Mouse (Mus musculus) neural tube, embryonic 11.5 days (tissue): ENCODE measurements around the gene Rnf5. TPM values are rescaled to one million over a fixed set of nuclear protein-coding genes. Genes with fewer than 3 reads are reported as not detected.

Experiments used
- ATAC-seq: fragments of 200-750 bp; cut with Nextera tagmentation; 2 replicates; pipeline ENCODE4 v1.8.0; 2017; ENCODE audit warnings: moderate number of reproducible peaks, mild to moderate bottlenecking, moderate TSS enrichment, moderate library complexity; ENCODE audit not compliant: insufficient read depth, low FRiP score, low TSS enrichment
- DNase-seq: peaks from one replicate; pipeline ENCODE4 v3.0.0-alpha.2; 2015; ENCODE audit warnings: low spot score
- H3K27ac ChIP-seq: fragments of 300-500 bp; sonication (generic); 2 replicates; pipeline ENCODE4 v1.5.1; 2014; ENCODE audit warnings: low read depth, mild to moderate bottlenecking, low read length
- H3K27me3 ChIP-seq: fragments of 300-500 bp; sonication (generic); 2 replicates; pipeline ENCODE4 v1.6.1; 2014; ENCODE audit warnings: mild to moderate bottlenecking, low read length, mixed read lengths; ENCODE audit not compliant: control insufficient read depth, insufficient read depth
- H3K36me3 ChIP-seq: fragments of 300-500 bp; sonication (generic); 2 replicates; pipeline ENCODE4 v1.6.1; 2014; ENCODE audit warnings: mild to moderate bottlenecking, low read length, moderate library complexity, mixed read lengths; ENCODE audit not compliant: control insufficient read depth, insufficient read depth
- H3K4me1 ChIP-seq: fragments of 300-500 bp; sonication (generic); 2 replicates; pipeline ENCODE4 v1.6.1; 2014; ENCODE audit warnings: low read length, mixed read lengths; ENCODE audit not compliant: control insufficient read depth, insufficient read depth
- H3K4me2 ChIP-seq: fragments of 300-500 bp; sonication (generic); 2 replicates; pipeline ENCODE4 v1.6.1; 2014; ENCODE audit warnings: low read depth, mild to moderate bottlenecking, moderate library complexity
- H3K4me3 ChIP-seq: fragments of 300-500 bp; sonication (generic); 2 replicates; pipeline ENCODE4 v1.5.1; 2014; ENCODE audit warnings: low read depth, low read length
- H3K9ac ChIP-seq: fragments of 300-500 bp; sonication (generic); 2 replicates; pipeline ENCODE4 v1.6.1; 2014; ENCODE audit warnings: mild to moderate bottlenecking, low read length
- H3K9me3 ChIP-seq: fragments of 300-500 bp; sonication (generic); 2 replicates; pipeline ENCODE4 v1.6.1; 2016; ENCODE audit warnings: low read length; ENCODE audit not compliant: control insufficient read depth
- WGBS: fragments of 180-500 bp; shearing (Covaris S2); extraction: QIAGEN DNeasy Blood & Tissue Kit; methylation state at CpG from one replicate; pipeline ENCODE4 v1.1.7; 2014; 5-methylcytosine and 5-hydroxymethylcytosine counted together
- polyA plus RNA-seq: library from polyadenylated mRNA; unstranded; fragments of >200 nt; fragmentation: Nextera tagmentation; extraction: Ambion mirVana; gene quantifications from 2 replicates; pipeline ENCODE4 v1.2.1, GENCODE M21; 2014

Gene Rnf5
- polyA plus RNA-seq, 1 experiment from 2014 or later = 187 TPM

DNA sequence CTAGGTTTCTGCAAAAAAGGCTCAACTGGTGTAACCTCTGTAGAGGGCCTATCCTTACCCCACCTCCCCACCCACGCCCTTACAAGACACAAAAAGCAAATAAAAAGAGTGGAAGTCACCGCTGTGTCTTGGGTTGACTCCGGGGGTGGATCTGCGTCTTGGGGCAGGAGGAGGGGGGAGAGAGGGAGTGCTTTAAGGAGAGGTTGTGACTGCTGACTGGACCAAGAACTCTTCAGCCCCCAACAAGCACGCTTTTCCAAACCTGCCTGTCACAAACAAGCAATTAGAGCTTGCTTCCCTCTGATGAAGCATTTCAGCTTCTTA, 25.1 kb upstream of the Rnf5 start:
- no peak overlapping the region for H3K4me3 ChIP-seq
- DNase-seq (no peak), ATAC-seq (no peak)
- H3K4me2 ChIP-seq = peak overlapping the region; percentile 92; the same call in 1 of the 2 replicates
- H3K9me3 ChIP-seq = no peaks in the 10 kb centered on the region
- H3K9ac ChIP-seq = no peak overlapping the region
- 27% methylated on average over 5 of the region's 5 CpGs for WGBS
- H3K27me3 ChIP-seq = peaks cover 38% of the 10 kb centered on the region
- H3K27ac ChIP-seq = no peak overlapping the region
- no peaks in the 10 kb centered on the region for H3K36me3 ChIP-seq
- peaks cover 19% of the 10 kb centered on the region for H3K4me1 ChIP-seq

DNA sequence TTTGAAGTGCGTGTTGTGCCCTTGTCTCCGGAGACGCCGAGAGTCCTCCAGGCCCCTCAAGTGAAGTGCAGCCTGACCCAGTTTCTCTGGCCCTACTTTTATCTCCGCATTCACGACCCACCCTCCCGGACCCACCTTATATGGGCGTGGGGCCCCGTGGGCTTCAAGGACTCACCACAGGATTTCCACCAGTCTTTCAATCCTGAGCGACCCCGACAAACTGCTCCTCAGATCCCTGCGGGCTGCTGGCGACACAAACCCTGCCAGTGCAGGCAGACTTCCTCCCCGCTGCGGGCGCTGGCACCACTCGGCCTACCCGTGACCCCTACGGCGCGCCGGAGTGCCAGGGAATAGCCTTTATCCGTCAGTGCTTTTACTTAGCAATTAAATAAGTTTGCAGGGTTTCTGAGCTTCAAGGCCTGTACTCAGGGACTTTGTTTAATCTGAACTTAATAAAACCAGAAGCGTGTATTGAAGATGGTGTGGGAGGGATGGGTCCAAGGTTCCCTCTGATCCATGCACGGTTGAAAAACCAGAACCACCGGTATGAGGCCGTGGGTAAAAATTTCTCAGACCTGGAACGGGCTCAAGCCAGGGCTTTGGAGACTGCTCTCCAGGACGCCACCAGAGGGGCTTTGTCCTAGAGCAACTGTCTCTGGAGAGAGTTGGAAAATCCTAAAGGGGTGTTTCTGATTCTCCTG, 24.6 kb upstream of the Rnf5 start, which contains the start of gene Ppt2:
Gene Ppt2, minus strand, starts transcription at position 568 of the 701 bp plus-strand sequence.
- Histone ChIP-seq H3K4me3 (peak within 1 kb of the TSS; percentile 78), H3K27ac (peak within 1 kb of the TSS; percentile 70), H3K27me3 (peaks cover 33% of the 10 kb centered on the region), H3K9me3 (no peaks in the 10 kb centered on the region), H3K4me2 (peak within 1 kb of the TSS; percentile 92), H3K4me1 (peaks cover 19% of the 10 kb centered on the region), H3K36me3 (no peaks in the 10 kb centered on the region), H3K9ac (peak within 1 kb of the TSS; percentile 79)
- DNase-seq (peak; percentile 53), ATAC-seq (0 out of 2 replicates have a peak, but pooled peaks have one; percentile 11)
- WGBS = 9% methylated on average over 29 of the region's 29 CpGs

DNA sequence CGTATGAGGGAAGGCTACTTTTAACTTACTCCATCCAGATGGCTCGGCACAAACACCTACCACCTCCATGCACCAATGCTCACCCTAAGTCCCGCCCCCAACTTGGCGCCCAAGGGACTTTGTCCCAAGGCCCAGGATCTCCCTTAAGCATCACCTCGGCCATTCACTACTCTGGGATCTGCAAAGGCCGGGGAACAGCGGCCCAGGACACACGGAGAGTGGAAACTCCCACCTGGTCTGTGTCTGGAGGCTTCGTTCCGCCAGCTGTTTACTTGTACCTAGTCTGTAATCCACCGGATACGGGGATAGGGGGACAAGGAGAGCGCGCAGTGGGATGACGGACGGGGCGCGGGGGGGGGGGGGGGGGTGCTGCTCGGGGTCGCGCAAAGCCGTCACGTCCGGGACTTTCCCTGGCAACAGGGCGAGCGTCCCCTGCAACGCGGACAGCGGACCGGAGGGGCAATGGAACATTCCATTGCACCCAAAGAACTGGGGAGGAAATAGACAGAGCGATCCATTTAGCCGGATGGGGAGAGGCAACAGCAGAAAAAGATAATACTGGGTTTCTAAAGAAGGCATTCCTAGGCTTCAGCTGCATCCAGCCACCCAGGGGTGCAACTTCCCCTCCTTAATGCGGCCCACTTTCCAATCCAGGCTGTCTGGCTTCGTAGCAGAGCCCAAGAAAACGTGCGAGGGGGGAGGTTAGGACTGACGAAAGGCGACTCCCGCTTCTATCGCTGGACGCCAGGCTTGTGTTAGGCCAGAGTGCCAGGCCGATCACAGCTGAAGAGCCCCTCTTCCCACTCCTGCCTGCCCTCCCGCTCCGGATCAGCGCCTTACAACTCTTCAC, 23.8 kb upstream of the Rnf5 start:
- peak overlapping the region; percentile 78 for H3K4me3 ChIP-seq
- H3K9me3 ChIP-seq = no peaks in the 10 kb centered on the region
- ATAC-seq (peak; percentile 73), DNase-seq (peak; percentile 90)
- H3K27ac ChIP-seq = peak overlapping the region; percentile 70
- no peaks in the 10 kb centered on the region for H3K36me3 ChIP-seq
- peak overlapping the region; percentile 79 for H3K9ac ChIP-seq
- H3K4me1 ChIP-seq = peaks cover 19% of the 10 kb centered on the region
- H3K4me2 ChIP-seq = peak overlapping the region; percentile 92
- peaks cover 27% of the 10 kb centered on the region for H3K27me3 ChIP-seq
- 0% methylated on average over 33 of the region's 45 CpGs for WGBS

DNA sequence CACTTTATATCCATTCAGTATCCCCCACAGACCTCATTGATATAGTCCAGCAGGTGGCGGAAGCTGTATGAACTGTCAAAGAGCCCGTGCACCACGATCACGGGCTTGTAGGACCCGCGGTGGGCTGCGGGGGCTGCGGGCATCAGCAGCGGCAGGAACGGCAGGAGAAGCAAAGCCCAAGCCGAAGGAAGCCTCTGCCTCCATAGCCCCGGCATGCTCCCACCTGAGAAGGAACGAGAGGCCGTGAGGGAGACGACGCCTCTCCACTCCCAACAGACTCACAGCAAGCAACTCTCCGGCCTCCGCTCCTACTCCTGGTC, 23.2 kb upstream of the Rnf5 start:
- Histone ChIP-seq H3K36me3 (no peaks in the 10 kb centered on the region), H3K27me3 (peaks cover 21% of the 10 kb centered on the region), H3K4me2 (peak overlapping the region; percentile 92), H3K4me3 (peak overlapping the region; percentile 78), H3K27ac (0 out of 2 replicates have a peak overlapping the region, but pooled peaks have one; percentile 44), H3K9ac (peak overlapping the region; percentile 79), H3K4me1 (peaks cover 18% of the 10 kb centered on the region), H3K9me3 (no peaks in the 10 kb centered on the region)
- ATAC-seq (no peak; the same call in none of the 2 replicates), DNase-seq (peak; percentile 67)
- 0% methylated on average over 18 of the region's 18 CpGs for WGBS

DNA sequence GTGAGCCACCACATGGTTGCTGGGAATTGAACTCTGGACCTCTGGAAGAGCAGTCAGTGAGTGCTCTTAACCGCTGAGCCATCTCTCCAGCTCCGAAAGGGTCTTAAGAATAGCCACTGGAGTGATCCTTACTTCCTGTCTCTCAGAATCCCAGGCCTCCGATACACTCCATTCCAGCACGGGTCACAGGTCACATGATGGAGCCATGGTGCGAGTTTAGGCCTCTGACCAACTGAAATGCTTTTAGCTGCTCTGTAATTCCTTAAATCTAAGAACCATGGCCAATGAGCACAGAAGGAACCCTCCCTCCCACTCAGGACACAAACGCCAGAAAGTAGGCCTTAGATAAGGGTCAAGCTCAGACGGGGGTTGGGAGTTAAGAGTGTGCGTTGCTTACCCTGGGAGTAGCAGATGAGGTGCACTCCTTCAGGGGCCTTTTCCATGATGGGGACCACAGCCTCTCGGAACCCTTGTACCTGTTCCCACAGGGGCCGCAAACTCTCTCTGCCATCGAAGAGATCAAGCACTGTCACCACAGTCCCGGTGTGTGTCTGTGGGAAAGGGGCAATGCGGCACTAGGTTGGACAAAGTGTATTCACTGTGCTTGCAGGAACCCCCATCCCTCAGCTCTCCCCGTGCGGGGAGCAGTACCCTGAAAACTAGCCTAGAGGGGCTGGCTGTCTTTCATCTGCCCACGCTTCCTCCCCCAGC, 22.7 kb upstream of the Rnf5 start:
- peaks cover 15% of the 10 kb centered on the region for H3K4me1 ChIP-seq

DNA sequence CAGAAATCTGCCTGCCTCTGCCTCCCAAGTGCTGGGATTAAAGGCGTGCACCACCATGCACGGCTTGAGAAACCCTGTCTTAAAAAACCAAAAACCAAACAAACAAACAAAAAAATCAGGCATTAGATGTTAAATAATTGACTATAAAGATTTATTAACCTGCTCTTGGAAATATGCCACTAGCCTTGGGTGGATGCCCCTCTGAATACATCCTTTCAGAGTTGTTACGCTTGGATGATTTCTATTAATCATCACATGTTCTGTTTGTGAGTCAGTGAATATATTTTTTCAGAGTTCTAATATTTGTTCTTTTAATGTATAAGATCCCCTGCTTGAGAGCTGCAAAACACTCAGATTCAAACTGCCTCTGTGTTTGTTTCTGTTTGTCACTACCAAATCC, 21.5 kb upstream of the Rnf5 start:
- no peak for DNase-seq
- Histone ChIP-seq H3K4me1 (peaks cover 15% of the 10 kb centered on the region), H3K9me3 (no peaks in the 10 kb centered on the region), H3K36me3 (no peaks in the 10 kb centered on the region), H3K4me2 (no peak overlapping the region), H3K4me3 (no peak overlapping the region), H3K27me3 (peaks cover 4% of the 10 kb centered on the region), H3K27ac (no peak overlapping the region), H3K9ac (no peak overlapping the region)
- 92% methylated on average over 3 of the region's 3 CpGs for WGBS
- no peak for ATAC-seq

More for the DNA sequence above, 22.7 kb upstream of the Rnf5 start:
- Histone ChIP-seq H3K9ac (peak overlapping the region; percentile 79), H3K9me3 (no peaks in the 10 kb centered on the region), H3K27ac (no peak overlapping the region), H3K4me2 (peak overlapping the region; percentile 92), H3K36me3 (no peaks in the 10 kb centered on the region), H3K4me3 (peak overlapping the region; percentile 78), H3K27me3 (peaks cover 16% of the 10 kb centered on the region)
- ATAC-seq = 0 out of 2 replicates have a peak, but pooled peaks have one; percentile 1
- 55% methylated on average over 16 of the region's 16 CpGs for WGBS
- DNase-seq = no peak

DNA sequence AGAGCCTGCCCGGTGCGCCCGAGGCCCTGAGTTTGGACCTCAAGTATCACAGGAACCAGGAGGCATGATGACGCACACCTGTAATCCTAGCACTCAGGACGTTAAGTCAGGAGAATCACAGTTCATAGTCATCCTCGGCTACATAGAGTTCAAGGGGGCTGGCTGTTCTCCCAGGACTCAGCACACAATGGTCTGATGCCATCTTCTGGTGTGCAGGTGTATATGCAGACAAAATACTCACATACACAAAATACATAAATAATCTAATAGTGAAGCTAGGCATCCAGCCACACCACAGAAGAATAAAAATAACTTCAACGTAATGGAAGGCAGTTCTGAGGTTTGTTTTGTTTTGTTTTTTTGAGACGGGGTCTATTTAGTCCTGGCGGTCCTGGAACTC, 19.7 kb upstream of the Rnf5 start:
- ATAC-seq (no peak), DNase-seq (no peak)
- Histone ChIP-seq H3K27ac (no peak overlapping the region), H3K4me3 (no peak overlapping the region), H3K4me1 (0 out of 2 replicates have a peak, but pooled peaks cover 5% of the 10 kb centered on the region), H3K9me3 (no peaks in the 10 kb centered on the region), H3K9ac (no peak overlapping the region), H3K36me3 (no peaks in the 10 kb centered on the region), H3K4me2 (no peak overlapping the region), H3K27me3 (no peaks in the 10 kb centered on the region)
- 91% methylated on average over 9 of the region's 9 CpGs for WGBS

DNA sequence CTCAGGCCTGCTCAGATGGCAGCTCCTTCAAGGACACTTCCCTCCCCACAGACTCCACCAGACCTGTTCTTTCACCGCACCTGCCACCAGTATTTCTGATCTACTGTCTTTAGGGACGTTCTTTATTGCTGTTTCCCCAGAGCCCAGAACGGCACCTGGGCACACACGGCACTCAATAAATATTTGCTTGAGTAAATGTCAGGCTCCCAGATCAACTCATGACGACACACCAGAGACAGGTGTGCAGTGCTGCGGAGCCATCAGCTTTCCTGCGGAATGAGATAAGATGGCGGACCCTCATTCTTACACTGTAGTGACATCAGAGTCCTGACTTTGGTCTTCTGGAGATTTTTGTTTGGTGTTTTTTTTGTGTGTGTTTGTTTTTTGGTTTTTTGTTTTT, 17.5 kb upstream of the Rnf5 start:
- Histone ChIP-seq H3K36me3 (no peaks in the 10 kb centered on the region), H3K4me1 (no peaks in the 10 kb centered on the region), H3K9ac (no peak overlapping the region), H3K4me3 (no peak overlapping the region), H3K27me3 (no peaks in the 10 kb centered on the region), H3K9me3 (no peaks in the 10 kb centered on the region), H3K27ac (no peak overlapping the region), H3K4me2 (no peak overlapping the region)
- 91% methylated on average over 8 of the region's 8 CpGs for WGBS
- ATAC-seq (no peak), DNase-seq (no peak)
